Mouse (Mus musculus): ENCODE results near the gene Rbp7.

The Rbp7 gene

GRCm38 (mm10) chr4:149407461-149407860 lies 47.3 kb downstream of the Rbp7 start:
- DNase-seq (ENCODE audit: low read depth, low spot score): no peak

- peak; percentile 73 for DNase-seq (ENCODE audit: low read depth, low spot score)
These were observed 48.9 kb downstream of the Rbp7 start for GRCm38 (mm10) chr4:149405713-149406443.

GRCm38 (mm10) chr4:149404640-149405465 lies 49.9 kb downstream of the Rbp7 start:
- DNase-seq (ENCODE audit: low read depth, low spot score): peak; percentile 18

GRCm38 (mm10) chr4:149403037-149403436 lies 51.7 kb downstream of the Rbp7 start:
- peak; percentile 62 for DNase-seq (ENCODE audit: low read depth, low spot score)

GRCm38 (mm10) chr4:149401591-149401982 lies 53.2 kb downstream of the Rbp7 start:
- DNase-seq (ENCODE audit: low read depth, low spot score): peak; percentile 91

GRCm38 (mm10) chr4:149400878-149401590 lies 53.7 kb downstream of the Rbp7 start:
- peak; percentile 6 for DNase-seq (ENCODE audit: low read depth, low spot score)
